Mouse (Mus musculus): ENCODE data around the gene Gls. TPM values are rescaled to one million over a fixed set of nuclear protein-coding genes. Genes with fewer than 3 reads are reported as not detected.
A peak's percentile ranks its signal among the peaks of the same experiment; 100 is the strongest.

The Gls gene
- polyA plus RNA-seq, 1 experiment from 2014 or later: 36.5 TPM

DNA sequence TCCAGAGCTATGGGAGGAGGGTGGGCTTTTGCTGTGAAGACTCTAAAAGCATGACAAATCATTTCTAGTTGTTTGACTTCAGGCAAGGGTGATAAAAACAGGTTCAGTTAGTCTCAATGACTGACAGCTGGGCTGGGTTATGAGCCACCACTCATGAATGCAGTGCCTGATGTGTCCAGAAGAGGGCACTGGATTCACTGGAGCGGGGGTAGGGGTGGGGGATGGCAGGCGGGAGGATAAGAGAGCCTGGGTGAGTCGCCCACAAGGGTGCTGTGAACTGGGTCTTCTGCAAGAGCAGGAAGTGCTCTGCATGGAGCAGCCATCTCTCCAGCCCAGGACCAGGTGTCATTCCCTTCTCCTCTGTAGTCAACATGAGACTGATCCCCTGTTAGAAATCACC, 63.0 kb downstream of the Gls start:
- 9% methylated on average over 3 of the region's 3 CpGs for WGBS
- Histone ChIP-seq H3K4me3 (no peak overlapping the region), H3K36me3 (no peaks in the 10 kb centered on the region), H3K9me3 (no peaks in the 10 kb centered on the region), H3K4me2 (replicated peaks) (no peak overlapping the region), H3K9ac (replicated peaks) (no peak overlapping the region), H3K27ac (replicated peaks) (no peak overlapping the region), H3K4me1 (no peaks in the 10 kb centered on the region), H3K27me3 (no peaks in the 10 kb centered on the region)
- peak; percentile 66 for ATAC-seq (ENCODE audit: low FRiP score, low read depth)

DNA sequence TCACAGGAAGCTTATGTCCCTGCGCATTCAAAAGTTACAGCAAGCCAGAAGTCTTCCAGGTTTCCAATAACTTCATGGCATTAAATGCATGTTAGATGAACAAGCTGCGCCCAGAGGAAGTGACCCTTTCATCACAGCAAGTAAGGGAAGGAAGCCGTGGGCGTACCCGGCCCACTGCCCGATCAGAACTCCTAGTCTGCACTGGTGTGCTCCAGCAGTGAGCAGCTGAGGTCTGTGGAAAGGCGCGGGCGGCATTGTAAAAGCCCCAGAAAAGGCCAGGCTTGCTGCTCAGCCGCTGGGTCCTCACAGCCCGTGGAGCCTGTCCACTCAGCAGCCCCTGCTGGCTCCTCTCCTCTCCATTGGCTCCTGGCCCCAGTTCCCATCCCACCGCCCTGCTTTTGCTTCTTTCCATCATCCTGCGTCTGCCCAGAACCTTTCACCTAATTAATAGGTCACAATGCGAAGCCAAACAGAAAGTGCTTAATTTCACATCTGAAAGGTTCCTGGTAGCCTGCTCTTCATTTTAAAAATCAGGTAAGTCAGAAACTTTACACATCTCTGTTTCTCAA, 66.3 kb downstream of the Gls start:
- no peaks in the 10 kb centered on the region for H3K9me3 ChIP-seq
- 72% methylated on average over 14 of the region's 14 CpGs for WGBS
- ATAC-seq (ENCODE audit: low FRiP score, low read depth): no peak
- H3K36me3 ChIP-seq: no peaks in the 10 kb centered on the region
- H3K9ac ChIP-seq (replicated peaks): no peak overlapping the region
- H3K4me2 ChIP-seq (replicated peaks): no peak overlapping the region
- H3K4me1 ChIP-seq: no peaks in the 10 kb centered on the region
- H3K27ac ChIP-seq (replicated peaks): no peak overlapping the region
- H3K27me3 ChIP-seq: no peaks in the 10 kb centered on the region
- no peak overlapping the region for H3K4me3 ChIP-seq

DNA sequence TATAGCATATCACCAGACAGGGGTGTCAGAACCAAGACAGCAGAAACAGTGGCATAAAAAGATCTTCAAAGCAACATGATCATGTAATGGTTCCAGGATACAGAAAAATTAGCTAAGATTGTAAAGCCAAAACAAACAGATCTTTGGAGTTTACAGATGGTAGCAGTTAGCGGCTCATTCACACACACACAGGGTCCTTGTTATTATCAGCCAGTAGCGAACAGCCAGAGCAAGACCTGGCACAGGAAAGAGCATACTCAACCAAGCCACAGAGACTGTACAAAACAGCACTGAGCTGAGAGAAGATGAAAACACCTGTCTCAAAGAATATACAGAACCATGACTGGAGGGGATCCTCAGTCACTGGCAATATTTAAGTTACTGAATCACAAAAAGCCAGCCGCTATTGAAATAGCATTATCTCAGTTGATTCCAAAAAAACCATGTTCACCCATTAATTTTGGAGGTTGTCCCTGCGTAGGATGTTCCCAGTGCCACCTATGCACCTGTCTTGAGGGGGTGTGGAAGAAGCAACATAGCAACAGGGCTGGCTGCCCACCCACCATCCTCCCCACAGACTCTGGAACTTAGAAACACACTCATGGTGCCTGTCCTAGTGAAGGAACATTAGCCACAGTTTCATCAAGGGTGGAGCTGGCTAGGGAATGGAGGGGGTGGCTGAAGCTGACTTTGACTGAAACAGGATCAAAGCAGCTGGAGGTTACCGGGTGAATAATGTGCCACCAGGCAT, 69.2 kb downstream of the Gls start:
- Histone ChIP-seq H3K27ac (replicated peaks) (no peak overlapping the region), H3K36me3 (no peaks in the 10 kb centered on the region), H3K4me1 (no peaks in the 10 kb centered on the region), H3K4me2 (replicated peaks) (no peak overlapping the region), H3K9ac (replicated peaks) (no peak overlapping the region), H3K27me3 (no peaks in the 10 kb centered on the region), H3K9me3 (no peaks in the 10 kb centered on the region), H3K4me3 (no peak overlapping the region)
- WGBS: 92% methylated on average over 5 of the region's 5 CpGs
- ATAC-seq (ENCODE audit: low FRiP score, low read depth): no peak

DNA sequence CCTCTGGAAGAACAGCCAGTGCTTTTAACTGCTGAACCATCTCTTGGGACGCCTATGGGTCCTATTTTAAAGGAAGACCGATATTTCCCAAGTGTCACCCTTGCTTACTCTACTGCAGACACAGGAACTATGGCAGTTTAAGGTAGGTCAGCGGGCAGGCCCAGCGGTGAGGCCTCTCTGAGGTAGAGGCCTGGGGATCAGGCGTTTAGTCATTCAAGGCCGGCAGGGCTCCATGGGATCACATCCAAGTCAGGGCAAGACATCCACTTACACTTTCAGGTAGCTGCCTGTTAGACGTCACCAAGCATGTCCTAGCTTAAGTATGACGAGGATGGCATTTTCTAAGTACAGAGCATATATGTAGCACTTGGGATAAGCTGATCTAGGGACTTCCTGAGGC, 71.9 kb downstream of the Gls start:
- ATAC-seq (ENCODE audit: low FRiP score, low read depth): no peak
- Histone ChIP-seq H3K36me3 (no peaks in the 10 kb centered on the region), H3K4me2 (replicated peaks) (no peak overlapping the region), H3K9ac (replicated peaks) (no peak overlapping the region), H3K27me3 (no peaks in the 10 kb centered on the region), H3K9me3 (no peaks in the 10 kb centered on the region), H3K27ac (replicated peaks) (no peak overlapping the region), H3K4me1 (no peaks in the 10 kb centered on the region), H3K4me3 (no peak overlapping the region)
- WGBS: 89% methylated on average over 8 of the region's 8 CpGs

DNA sequence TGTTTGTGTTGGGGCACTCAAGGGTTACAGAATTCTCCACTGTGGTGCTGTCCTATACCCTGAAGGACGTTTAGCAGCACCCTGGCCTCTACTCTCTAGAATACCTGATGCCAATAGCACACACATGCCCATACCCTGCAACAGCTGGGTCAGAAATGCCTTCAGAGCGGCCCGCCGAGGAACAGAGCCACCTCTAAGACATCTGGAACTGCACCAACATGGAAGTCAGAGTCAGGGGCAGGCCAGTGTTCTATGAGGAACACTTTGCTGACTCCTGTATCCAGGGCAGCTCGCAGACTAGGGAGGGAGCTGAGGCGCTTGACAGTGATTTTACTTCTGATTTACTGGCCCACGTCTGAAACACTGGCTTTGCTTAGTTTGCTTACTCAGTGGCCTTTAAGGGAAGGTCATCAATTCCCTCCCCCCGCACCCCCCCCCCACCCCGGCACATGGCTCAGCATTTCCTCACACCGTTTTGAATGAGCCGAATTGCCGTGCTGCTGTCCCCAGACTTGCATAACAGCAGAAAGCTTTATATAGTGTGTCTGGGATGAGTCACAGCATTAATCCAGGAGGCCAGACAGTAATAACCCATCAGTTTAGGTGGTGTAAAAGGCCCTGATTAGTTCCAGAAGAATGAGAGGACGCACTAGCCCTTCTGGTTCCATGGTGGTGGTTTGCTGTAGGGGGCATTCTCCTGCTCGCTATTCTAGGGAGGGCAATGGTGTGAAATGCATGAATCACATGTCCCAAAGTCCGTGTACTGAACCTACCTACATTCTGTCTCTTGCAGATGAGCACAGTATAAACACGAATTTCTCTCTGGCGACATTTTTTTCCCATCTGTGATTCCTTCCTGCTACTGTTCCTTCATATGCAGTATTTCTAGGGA, 74.3 kb downstream of the Gls start:
- H3K9ac ChIP-seq (replicated peaks): no peak overlapping the region
- no peak overlapping the region for H3K27ac ChIP-seq (replicated peaks)
- no peaks in the 10 kb centered on the region for H3K27me3 ChIP-seq
- H3K4me1 ChIP-seq: no peaks in the 10 kb centered on the region
- no peak overlapping the region for H3K4me2 ChIP-seq (replicated peaks)
- WGBS: 86% methylated on average over 17 of the region's 17 CpGs
- no peaks in the 10 kb centered on the region for H3K9me3 ChIP-seq
- ATAC-seq (ENCODE audit: low FRiP score, low read depth): no peak
- H3K4me3 ChIP-seq: no peak overlapping the region
- 0 out of 2 replicates have a peak, but pooled peaks cover 4% of the 10 kb centered on the region for H3K36me3 ChIP-seq

DNA sequence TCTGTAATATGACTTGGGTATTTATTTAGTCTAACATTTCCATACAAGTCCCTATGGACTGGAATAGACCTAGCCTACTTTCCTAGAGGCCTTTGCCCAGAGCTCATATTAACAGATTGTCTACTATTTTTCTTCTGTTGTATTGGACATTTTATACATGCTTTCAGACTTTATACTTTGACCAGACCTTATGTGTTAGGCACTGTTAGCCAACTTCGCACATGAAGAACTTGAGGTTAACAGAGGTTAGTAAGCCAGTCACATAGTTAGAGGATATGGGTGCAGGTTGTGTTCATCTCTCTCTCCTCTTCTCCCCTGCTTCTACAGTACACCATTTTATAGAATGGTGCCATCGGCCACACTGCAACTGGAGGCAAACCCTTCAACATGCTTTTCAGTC, 75.0 kb downstream of the Gls start:
- WGBS: 100% methylated on average over 2 of the region's 2 CpGs
- Histone ChIP-seq H3K9ac (replicated peaks) (no peak overlapping the region), H3K4me2 (replicated peaks) (no peak overlapping the region), H3K4me3 (no peak overlapping the region), H3K4me1 (no peaks in the 10 kb centered on the region), H3K36me3 (0 out of 2 replicates have a peak, but pooled peaks cover 4% of the 10 kb centered on the region), H3K9me3 (no peaks in the 10 kb centered on the region), H3K27ac (replicated peaks) (no peak overlapping the region), H3K27me3 (no peaks in the 10 kb centered on the region)
- no peak for ATAC-seq (ENCODE audit: low FRiP score, low read depth)

DNA sequence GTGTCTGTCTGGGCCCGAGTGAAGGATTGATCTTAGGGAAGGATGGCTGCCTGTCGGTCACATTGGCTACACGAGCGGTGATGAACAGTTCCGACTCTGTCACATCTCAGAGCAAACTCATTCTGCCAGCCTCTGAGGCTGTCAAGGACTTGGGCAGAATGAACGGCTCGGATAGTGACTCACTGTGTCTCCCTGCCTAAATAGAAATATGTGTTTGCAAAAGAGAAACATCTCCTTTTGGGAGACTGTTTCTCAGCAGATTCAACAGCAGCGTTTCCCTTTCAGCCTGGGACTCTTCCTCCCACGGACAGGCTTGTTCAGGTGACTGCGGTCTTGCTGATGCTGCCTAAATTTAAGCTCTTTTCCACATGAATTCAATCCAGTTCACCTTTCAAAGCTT, 76.7 kb downstream of the Gls start:
- WGBS: 86% methylated on average over 10 of the region's 10 CpGs

DNA sequence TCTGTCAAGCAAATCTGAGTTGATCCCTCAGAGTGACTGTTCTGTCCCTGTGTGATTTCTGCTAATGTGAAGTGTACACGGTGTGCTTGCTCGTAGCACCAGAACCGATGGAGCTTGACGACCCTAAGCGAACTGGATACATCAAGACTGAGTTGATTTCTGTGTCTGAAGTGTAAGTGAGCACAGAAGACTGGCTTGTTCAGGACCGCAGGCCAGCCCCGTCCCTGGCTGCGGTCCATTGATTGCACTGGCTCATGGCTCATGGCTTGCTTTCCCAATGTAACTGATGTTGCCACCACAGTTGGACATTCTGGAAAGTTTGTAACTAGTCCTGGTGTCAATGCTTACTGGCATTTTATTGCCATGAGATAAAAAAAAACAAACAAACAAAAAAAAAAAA, 78.1 kb downstream of the Gls start:
- 88% methylated on average over 8 of the region's 8 CpGs for WGBS
- H3K27me3 ChIP-seq: 0 out of 2 replicates have a peak, but pooled peaks cover 4% of the 10 kb centered on the region
- no peak overlapping the region for H3K27ac ChIP-seq (replicated peaks)
- H3K4me3 ChIP-seq: no peak overlapping the region
- H3K9ac ChIP-seq (replicated peaks): no peak overlapping the region
- H3K36me3 ChIP-seq: 0 out of 2 replicates have a peak, but pooled peaks cover 7% of the 10 kb centered on the region
- no peaks in the 10 kb centered on the region for H3K9me3 ChIP-seq
- no peak for ATAC-seq (ENCODE audit: low FRiP score, low read depth)
- H3K4me1 ChIP-seq: no peaks in the 10 kb centered on the region; the same call in 1 of the 2 replicates
- no peak overlapping the region for H3K4me2 ChIP-seq (replicated peaks)

More for the DNA sequence above, 76.7 kb downstream of the Gls start:
- Histone ChIP-seq H3K4me1 (no peaks in the 10 kb centered on the region), H3K27me3 (no peaks in the 10 kb centered on the region), H3K9me3 (no peaks in the 10 kb centered on the region), H3K4me3 (no peak overlapping the region), H3K9ac (replicated peaks) (no peak overlapping the region), H3K27ac (replicated peaks) (no peak overlapping the region), H3K4me2 (replicated peaks) (no peak overlapping the region), H3K36me3 (0 out of 2 replicates have a peak, but pooled peaks cover 7% of the 10 kb centered on the region)
- no peak for ATAC-seq (ENCODE audit: low FRiP score, low read depth)

DNA sequence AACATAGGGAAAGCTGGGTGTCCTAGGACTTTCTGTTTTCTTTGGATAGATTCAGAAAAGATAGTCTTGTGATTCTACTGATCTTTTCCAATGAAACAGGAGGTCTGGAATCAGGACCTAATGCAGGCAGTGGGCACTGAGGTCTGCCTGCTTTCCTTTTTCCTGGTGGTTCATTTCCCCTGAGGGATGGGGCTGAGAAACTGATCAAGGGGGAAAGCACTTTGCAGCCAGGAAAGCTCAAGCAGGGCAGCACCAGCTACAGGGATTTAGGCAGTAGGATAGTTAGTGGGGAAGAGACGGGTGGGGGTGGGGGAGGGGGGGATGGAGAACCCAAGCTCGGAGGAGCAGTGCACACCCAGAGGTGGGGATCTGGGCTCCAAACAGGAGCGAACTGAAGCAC, 80.1 kb downstream of the Gls start:
- ATAC-seq (ENCODE audit: low FRiP score, low read depth): no peak
- H3K9ac ChIP-seq (replicated peaks): no peak overlapping the region
- no peak overlapping the region for H3K27ac ChIP-seq (replicated peaks)
- H3K36me3 ChIP-seq: 0 out of 2 replicates have a peak, but pooled peaks cover 7% of the 10 kb centered on the region
- H3K27me3 ChIP-seq: peaks cover 7% of the 10 kb centered on the region; the same call in 1 of the 2 replicates
- WGBS: 25% methylated on average over 3 of the region's 3 CpGs
- H3K4me2 ChIP-seq (replicated peaks): no peak overlapping the region
- no peak overlapping the region for H3K4me3 ChIP-seq
- H3K4me1 ChIP-seq: peaks cover 5% of the 10 kb centered on the region; the same call in 1 of the 2 replicates
- no peaks in the 10 kb centered on the region for H3K9me3 ChIP-seq

DNA sequence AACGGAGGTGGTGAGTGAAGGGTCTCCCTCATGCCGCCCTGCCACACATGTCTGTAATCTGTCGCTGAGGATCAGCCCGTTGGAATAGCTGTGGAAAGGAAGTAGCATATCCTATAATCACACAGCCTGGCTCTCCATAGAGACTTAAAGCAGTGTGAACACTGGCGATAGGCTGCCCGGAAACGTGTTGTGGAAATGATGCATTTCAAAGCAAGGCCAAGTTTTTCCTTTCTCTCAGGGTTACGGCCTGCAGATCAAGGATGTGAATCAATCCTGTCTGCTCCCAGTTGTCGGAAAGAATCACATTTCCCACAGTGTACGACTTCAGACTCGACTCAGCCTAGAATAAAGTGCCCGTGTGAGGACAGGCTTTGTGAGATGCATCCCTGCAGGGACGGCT, 80.7 kb downstream of the Gls start:
- Histone ChIP-seq H3K4me1 (peaks cover 5% of the 10 kb centered on the region; the same call in 1 of the 2 replicates), H3K36me3 (0 out of 2 replicates have a peak, but pooled peaks cover 7% of the 10 kb centered on the region), H3K9me3 (no peaks in the 10 kb centered on the region), H3K9ac (replicated peaks) (no peak overlapping the region), H3K27me3 (peaks cover 11% of the 10 kb centered on the region; the same call in 1 of the 2 replicates), H3K27ac (replicated peaks) (no peak overlapping the region), H3K4me3 (no peak overlapping the region), H3K4me2 (replicated peaks) (no peak overlapping the region)
- no peak for ATAC-seq (ENCODE audit: low FRiP score, low read depth)
- 67% methylated on average over 13 of the region's 13 CpGs for WGBS

DNA sequence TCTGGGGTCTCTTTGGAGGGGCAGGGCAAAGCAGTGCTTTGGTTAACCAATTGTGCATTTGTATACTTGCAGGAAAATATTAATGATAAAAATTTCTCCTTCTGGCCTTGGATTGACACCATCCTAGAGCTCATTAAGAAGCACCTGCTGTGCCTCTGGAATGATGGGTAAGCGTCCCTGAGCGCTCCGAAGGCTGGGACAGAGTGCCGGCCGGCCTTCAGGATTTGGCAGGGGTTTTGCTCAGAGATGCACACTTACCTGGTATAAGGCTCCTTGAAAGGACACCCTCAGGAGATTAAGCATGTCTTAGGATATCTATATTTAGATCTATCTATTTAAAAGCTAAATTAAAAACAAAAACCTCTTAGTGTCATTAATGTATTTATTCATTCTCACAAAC, 81.9 kb downstream of the Gls start:
- Histone ChIP-seq H3K36me3 (0 out of 2 replicates have a peak, but pooled peaks cover 7% of the 10 kb centered on the region), H3K4me1 (peaks cover 7% of the 10 kb centered on the region; the same call in 1 of the 2 replicates), H3K9me3 (no peaks in the 10 kb centered on the region), H3K27ac (replicated peaks) (no peak overlapping the region), H3K27me3 (peaks cover 11% of the 10 kb centered on the region; the same call in 1 of the 2 replicates), H3K4me2 (replicated peaks) (no peak overlapping the region), H3K9ac (replicated peaks) (no peak overlapping the region), H3K4me3 (no peak overlapping the region)
- ATAC-seq (ENCODE audit: low FRiP score, low read depth): no peak
- 92% methylated on average over 5 of the region's 5 CpGs for WGBS
